Mouse (Mus musculus) heart, adult 18-20 months (tissue): ENCODE results near the gene Lysmd2. TPM values are rescaled to one million over a fixed set of nuclear protein-coding genes. Genes with fewer than 3 reads are reported as not detected.

ENCODE experiments used
- DNase-seq, 2 experiments: peaks; one replicate each; pipeline ENCODE4 v3.0.0; 2021 to 2022; ENCODE audit warnings: mixed read lengths in 1 of 2
- total RNA-seq, 2 experiments: library from RNA; stranded (reverse); gene quantifications; 2 replicates each; pipeline ENCODE4 v1.2.3; 2021

Gene Lysmd2
- total RNA-seq, 2 experiments from 2014 or later: 9.9 to 11.9 TPM

DNA sequence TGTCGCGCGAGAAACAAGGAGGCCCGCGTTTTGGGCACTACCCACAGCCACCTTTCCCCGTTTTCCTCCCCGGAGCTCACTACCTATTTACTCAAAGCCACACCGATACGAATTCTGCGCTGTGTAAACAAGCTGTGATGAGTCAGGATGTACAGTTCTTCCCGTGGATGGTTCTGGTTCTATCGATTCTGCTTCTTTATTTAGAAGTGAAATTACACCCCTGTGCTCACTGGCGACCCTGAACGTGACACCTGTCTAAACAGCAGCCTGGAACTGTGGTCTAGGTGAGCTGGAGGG is 715 bp downstream of the Lysmd2 start:
- DNase-seq: peak in 1 of 2 experiments; percentile 45

- peak in 1 of 2 experiments; percentile 35 for DNase-seq
Measured at GRCm38 (mm10) chr9:75630823-75631454, 5.4 kb downstream of the Lysmd2 start.

DNA sequence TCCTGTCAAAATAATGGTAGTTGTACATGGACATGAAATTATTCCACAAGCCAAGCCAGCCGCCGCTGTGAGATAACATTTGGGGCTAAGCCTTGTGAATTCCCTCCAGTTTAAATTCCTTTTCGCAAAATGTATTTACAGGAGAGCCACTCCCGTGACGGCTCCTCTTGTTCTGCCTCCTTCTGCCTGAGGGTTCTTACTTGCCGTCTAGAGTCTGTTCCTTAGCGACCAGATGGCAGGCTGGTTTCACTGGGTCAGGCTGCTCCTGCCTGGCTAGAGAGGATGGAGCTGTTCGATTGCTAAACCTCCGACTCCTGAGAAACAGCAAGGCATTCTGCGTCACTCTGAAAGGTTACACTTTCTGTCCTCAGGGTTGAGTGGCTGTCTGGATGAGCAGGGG is 6.6 kb downstream of the Lysmd2 start:
- no peak for DNase-seq

DNA sequence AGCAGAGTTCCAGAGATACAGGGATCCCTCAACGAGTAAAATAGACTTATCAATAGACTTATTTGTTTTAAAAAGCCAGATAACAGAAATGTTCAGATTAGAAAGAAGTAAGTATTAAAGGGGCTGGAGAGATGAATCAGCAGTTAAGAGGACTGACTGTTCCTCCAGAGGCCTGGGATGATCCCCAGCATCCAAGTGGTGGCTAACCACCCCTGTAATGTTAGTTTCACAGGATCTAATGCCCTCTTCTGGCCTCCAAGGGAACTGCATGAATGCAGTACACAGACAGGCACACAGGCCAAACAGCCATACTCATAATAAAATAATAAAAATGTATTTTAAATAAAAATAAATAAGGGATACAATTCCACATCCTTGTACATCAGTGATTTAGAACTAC is 7.4 kb downstream of the Lysmd2 start:
- DNase-seq: peak; percentile 15 to 37

DNA sequence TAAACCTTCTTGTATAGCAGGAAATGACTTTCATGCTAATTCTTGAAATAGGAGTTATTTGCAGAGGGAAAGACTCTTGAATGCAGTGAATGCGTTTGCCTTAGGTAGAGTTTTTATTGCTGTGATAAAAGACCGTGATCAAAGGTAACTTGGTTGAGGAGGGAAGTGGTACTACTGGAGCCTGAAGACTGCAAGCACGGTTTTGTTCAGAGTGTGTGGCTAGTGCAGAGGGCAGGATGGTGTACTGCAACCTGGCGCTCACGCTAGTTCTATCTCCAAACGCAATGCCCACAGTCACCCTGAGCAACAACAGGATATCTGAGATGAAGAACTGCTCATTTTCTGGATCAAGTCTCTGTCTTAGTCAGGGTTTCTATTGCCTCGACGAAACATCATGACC is 8.1 kb downstream of the Lysmd2 start:
- no peak for DNase-seq

GRCm38 (mm10) chr9:75634226-75634625 is 8.7 kb downstream of the Lysmd2 start:
- DNase-seq: no peak

DNA sequence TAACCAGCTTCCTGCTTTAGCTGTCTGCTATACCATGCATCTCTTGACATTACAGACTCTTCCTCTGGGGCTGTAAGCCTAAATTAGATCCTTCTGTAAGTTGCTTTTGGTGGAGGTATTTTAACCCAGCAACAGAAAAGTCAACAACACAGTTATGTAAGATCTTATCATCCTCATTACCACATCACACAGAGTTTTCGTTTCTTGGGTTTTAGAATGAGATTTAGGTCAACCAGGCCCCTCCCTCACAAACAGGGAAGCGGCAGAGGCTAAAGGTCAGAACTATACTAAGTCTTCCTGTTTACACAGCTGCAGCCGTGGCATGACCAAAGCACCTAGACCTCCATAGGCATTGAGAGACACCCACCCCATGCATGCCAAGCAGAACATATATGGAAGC is 19.9 kb downstream of the Lysmd2 start:
- no peak for DNase-seq

GRCm38 (mm10) chr9:75653981-75654911 is 28.7 kb downstream of the Lysmd2 start:
- peak; percentile 62 to 67 for DNase-seq

DNA sequence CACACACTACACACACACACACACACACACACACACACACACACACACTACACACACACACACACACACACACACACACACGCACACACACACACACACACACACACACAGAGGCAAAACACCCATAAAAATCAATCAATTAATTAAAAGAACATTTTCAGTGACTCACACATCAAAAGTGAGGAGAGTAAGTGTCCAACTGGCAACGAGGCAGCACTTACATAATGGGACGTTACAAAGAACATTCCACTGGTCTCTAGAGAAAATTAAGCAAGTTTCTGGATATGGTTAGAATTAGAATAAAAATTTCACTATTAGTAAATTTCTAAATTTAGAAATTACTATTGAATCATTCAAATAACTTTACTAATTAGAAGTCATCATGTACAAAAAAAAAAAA is 30.9 kb downstream of the Lysmd2 start:
- peak; percentile 47 to 55 for DNase-seq

- no peak for DNase-seq
Measured at GRCm38 (mm10) chr9:75660917-75661316, 35.4 kb downstream of the Lysmd2 start.

DNA sequence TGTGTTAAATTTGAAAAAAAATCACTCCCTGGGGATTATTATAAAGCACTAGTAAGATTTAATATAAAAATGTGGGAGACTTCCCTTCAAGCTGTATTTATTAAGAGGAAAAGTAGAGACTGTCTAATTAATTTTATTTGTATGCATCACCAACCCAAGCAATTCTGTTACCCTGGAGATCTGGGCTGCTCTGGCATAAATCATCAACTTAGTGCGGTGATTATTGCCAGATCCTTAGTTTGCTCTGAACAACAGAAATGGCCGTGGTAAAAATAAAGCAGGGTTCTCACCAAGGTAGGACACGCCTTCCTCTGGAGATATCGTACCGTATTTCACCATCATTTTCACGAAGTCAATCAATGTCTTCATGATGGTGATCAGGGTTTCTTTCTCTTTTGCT is 39.8 kb downstream of the Lysmd2 start:
- DNase-seq: no peak

DNA sequence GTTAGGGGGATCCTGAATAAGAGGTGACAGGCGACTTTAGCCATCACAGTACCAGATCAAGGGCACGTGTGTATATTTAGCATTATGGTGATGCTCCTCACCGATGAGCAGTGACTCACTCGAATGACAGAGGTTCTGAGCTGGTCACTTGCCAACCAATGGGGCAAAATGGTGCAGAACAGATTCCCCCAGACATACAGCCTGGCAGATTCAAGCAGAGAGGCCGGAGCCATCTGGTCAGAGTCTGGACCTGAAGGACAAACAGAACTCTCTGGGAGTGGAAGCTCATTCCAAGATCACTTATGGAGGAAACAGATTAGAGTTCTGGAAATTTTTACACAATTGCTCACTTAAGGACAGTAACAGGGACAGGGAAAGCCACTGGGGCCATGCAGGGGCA is 41.1 kb downstream of the Lysmd2 start:
- peak; percentile 11 for DNase-seq

DNA sequence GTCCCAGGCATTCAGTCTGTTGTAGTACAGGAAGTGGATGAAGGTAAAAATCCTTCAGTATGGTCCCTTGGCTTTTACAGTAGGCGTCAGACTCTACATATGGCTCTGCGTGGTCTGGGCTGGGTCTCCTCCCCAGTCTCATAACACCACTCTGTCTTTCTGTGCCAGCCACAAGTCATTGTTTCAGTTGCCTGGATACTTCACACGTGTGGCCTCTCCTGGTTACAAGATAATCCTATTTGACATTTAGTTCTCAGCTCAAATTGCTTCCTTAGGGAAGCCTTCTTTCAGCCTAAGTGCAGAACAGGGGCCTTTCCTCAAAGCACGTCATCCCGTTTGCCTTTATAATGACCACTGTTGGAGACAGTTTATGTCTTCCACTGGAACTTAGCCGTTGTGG is 47.2 kb downstream of the Lysmd2 start:
- no peak for DNase-seq

GRCm38 (mm10) chr9:75676226-75676625 is 50.7 kb downstream of the Lysmd2 start:
- DNase-seq: peak in 1 of 2 experiments; percentile 11

GRCm38 (mm10) chr9:75678341-75678740 is 52.8 kb downstream of the Lysmd2 start:
- DNase-seq: peak in 1 of 2 experiments; percentile 19

DNA sequence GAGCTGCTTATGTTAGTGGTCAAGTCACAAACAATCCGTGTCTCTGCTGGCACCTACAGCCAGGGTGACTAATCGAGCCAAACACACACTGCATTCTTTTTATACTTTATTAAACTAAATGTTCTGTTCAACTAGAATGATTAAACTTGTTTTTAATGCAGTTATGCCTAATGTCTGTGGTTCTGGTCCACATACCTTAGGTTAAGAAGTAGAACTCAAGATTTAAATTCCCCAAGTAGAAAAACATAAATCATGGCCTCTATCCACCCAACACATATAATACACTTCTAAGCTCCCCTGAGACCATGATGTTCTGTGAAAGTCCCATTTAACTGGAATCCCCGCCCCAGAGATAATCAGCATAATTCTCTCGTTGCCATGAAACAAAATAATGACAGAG is 54.1 kb downstream of the Lysmd2 start:
- DNase-seq: no peak

GRCm38 (mm10) chr9:75680606-75681005 is 55.1 kb downstream of the Lysmd2 start:
- DNase-seq: no peak

- DNase-seq: peak; percentile 32 to 56
Measured at GRCm38 (mm10) chr9:75683426-75684191, 58.1 kb downstream of the Lysmd2 start, which contains the start of gene Scg3. Gene Scg3, minus strand, starts transcription at chr9:75684056.

GRCm38 (mm10) chr9:75684292-75684691 is 58.8 kb downstream of the Lysmd2 start:
- DNase-seq: no peak

DNA sequence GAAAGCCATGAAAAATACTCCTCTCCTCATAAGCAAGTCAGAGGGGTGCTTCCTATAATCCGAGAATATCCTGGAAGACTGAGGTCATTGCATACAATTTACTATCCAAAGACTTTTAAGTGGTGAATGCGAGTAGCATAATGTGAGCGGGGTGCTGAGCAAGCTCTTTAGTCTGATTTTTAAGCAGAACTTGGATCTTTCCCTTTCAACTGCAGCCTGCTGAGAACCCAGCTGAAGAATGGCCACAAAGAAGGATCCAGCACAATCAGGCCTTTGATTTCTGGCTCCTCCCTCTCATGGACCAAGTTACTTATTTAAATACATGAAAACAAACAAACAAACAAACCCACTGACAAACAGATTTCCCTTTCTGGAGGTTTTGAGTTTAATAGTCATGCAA is 59.2 kb downstream of the Lysmd2 start:
- no peak for DNase-seq
